Mouse (Mus musculus): ENCODE data around the gene Thada.

Gene Thada

GRCm38 (mm10) chr17:84474312-84474711, 8.3 kb upstream of the Thada start:
- DNase-seq: no peak

- DNase-seq: no peak
These were observed 31.0 kb downstream of the Thada start for GRCm38 (mm10) chr17:84435012-84435411.

- no peak for DNase-seq
These were observed 31.8 kb downstream of the Thada start for GRCm38 (mm10) chr17:84434233-84434632.

- no peak for DNase-seq
These were observed 34.0 kb downstream of the Thada start for GRCm38 (mm10) chr17:84431991-84432390.

GRCm38 (mm10) chr17:84424258-84424657, 41.7 kb downstream of the Thada start:
- DNase-seq: no peak

- DNase-seq: peak; percentile 18 to 19
These were observed 43.1 kb downstream of the Thada start for GRCm38 (mm10) chr17:84422916-84423315.

GRCm38 (mm10) chr17:84422001-84422785, 43.8 kb downstream of the Thada start:
- DNase-seq: no peak

GRCm38 (mm10) chr17:84421042-84421441, 45.0 kb downstream of the Thada start:
- no peak for DNase-seq

GRCm38 (mm10) chr17:84420276-84420639, 45.7 kb downstream of the Thada start:
- DNase-seq: no peak

- no peak for DNase-seq
These were observed 46.4 kb downstream of the Thada start for GRCm38 (mm10) chr17:84419326-84420275.

- DNase-seq: no peak
These were observed 50.1 kb downstream of the Thada start for GRCm38 (mm10) chr17:84415936-84416335.

- DNase-seq: no peak
These were observed 57.3 kb downstream of the Thada start for GRCm38 (mm10) chr17:84408731-84409130.

- DNase-seq: peak in 1 of 2 experiments; percentile 20
These were observed 60.4 kb downstream of the Thada start for GRCm38 (mm10) chr17:84405616-84406015.

GRCm38 (mm10) chr17:84401796-84402195, 64.2 kb downstream of the Thada start:
- no peak for DNase-seq

GRCm38 (mm10) chr17:84399431-84399830, 66.6 kb downstream of the Thada start:
- DNase-seq: no peak

GRCm38 (mm10) chr17:84390026-84390425, 76.0 kb downstream of the Thada start:
- DNase-seq: no peak

GRCm38 (mm10) chr17:84386176-84386575, 79.8 kb downstream of the Thada start:
- DNase-seq: no peak

- DNase-seq: no peak
These were observed 80.3 kb downstream of the Thada start for GRCm38 (mm10) chr17:84385696-84386095.

- no peak for DNase-seq
These were observed 81.3 kb downstream of the Thada start for GRCm38 (mm10) chr17:84384661-84385060.

GRCm38 (mm10) chr17:84380340-84380739, 85.7 kb downstream of the Thada start:
- no peak for DNase-seq

- no peak for DNase-seq
These were observed 89.1 kb downstream of the Thada start for GRCm38 (mm10) chr17:84376882-84377281.

- no peak for DNase-seq
These were observed 93.5 kb downstream of the Thada start for GRCm38 (mm10) chr17:84372411-84373045.

GRCm38 (mm10) chr17:84370385-84370784, 95.6 kb downstream of the Thada start:
- no peak for DNase-seq

Measured in cerebellum, postnatal 36 days (tissue).